Mouse (Mus musculus) hindbrain, embryonic 16.5 days (tissue): ENCODE results near the gene Tal1. TPM values are rescaled to one million over a fixed set of nuclear protein-coding genes. Genes with fewer than 3 reads are reported as not detected.

Experiments
- ATAC-seq: fragments of 200-750 bp; cut with Nextera tagmentation; 2 replicates; pipeline ENCODE4 v1.8.0; 2017; ENCODE audit warnings: moderate TSS enrichment, moderate library complexity
- H3K27ac ChIP-seq: fragments of 300-500 bp; sonication (generic); 2 replicates; pipeline ENCODE4 v1.5.1; 2014; ENCODE audit warnings: low read depth, mild to moderate bottlenecking, control low read depth, low read length, moderate library complexity
- H3K27me3 ChIP-seq: fragments of 300-500 bp; sonication (generic); replicated peaks from 2 replicates; pipeline ENCODE4 v1.6.1; 2014; ENCODE audit warnings: low read length; ENCODE audit not compliant: control insufficient read depth, insufficient read depth
- H3K36me3 ChIP-seq: fragments of 300-500 bp; sonication (generic); 2 replicates; pipeline ENCODE4 v1.6.1; 2014; ENCODE audit warnings: mild to moderate bottlenecking, low read length, moderate library complexity, mixed read lengths; ENCODE audit not compliant: control insufficient read depth, insufficient read depth
- H3K4me1 ChIP-seq: fragments of 300-500 bp; sonication (generic); 2 replicates; pipeline ENCODE4 v1.6.1; 2014; ENCODE audit warnings: low read depth, low read length; ENCODE audit not compliant: control insufficient read depth, insufficient read depth
- H3K4me2 ChIP-seq: fragments of 300-500 bp; sonication (generic); 2 replicates; pipeline ENCODE4 v1.6.1; 2014; ENCODE audit warnings: mild to moderate bottlenecking, low read length, control low read depth, moderate library complexity
- H3K4me3 ChIP-seq: fragments of 300-500 bp; sonication (generic); 2 replicates; pipeline ENCODE4 v1.5.1; 2014; ENCODE audit warnings: mild to moderate bottlenecking, low read length, control low read depth, moderate library complexity
- H3K9ac ChIP-seq: fragments of 300-500 bp; sonication (generic); 2 replicates; pipeline ENCODE4 v1.6.1; 2014; ENCODE audit warnings: low read depth, mild to moderate bottlenecking, control low read depth, low read length, moderate library complexity
- H3K9me3 ChIP-seq: fragments of 300-500 bp; sonication (generic); 2 replicates; pipeline ENCODE4 v1.6.1; 2014; ENCODE audit warnings: mild to moderate bottlenecking, low read length, moderate library complexity; ENCODE audit not compliant: control insufficient read depth
- WGBS: fragments of 180-500 bp; shearing (Covaris S2); extraction: QIAGEN DNeasy Blood & Tissue Kit; methylation state at CpG from one replicate; pipeline ENCODE4 v1.1.7; 2014; 5-methylcytosine and 5-hydroxymethylcytosine counted together
- polyA plus RNA-seq: library from polyadenylated mRNA; unstranded; fragments of >200 nt; fragmentation: Nextera tagmentation; extraction: Ambion mirVana; gene quantifications from 2 replicates; pipeline ENCODE4 v1.2.1, GENCODE M21; 2015

Gene Tal1
- polyA plus RNA-seq, 1 experiment from 2014 or later, result 1.2 TPM

GRCm38 (mm10) chr4:115093331-115093864 is 37.2 kb downstream of the Tal1 start:
- no peaks in the 10 kb centered on the region for H3K36me3 ChIP-seq
- H3K4me3 ChIP-seq, result no peak overlapping the region
- no peak overlapping the region for H3K9ac ChIP-seq
- no peaks in the 10 kb centered on the region for H3K9me3 ChIP-seq
- no peak overlapping the region for H3K27ac ChIP-seq
- WGBS, result 87% methylated on average over 4 of the region's 4 CpGs
- no peak overlapping the region for H3K4me2 ChIP-seq
- no peak for ATAC-seq
- H3K4me1 ChIP-seq, result peaks cover 16% of the 10 kb centered on the region
- peaks cover 9% of the 10 kb centered on the region for H3K27me3 ChIP-seq

DNA sequence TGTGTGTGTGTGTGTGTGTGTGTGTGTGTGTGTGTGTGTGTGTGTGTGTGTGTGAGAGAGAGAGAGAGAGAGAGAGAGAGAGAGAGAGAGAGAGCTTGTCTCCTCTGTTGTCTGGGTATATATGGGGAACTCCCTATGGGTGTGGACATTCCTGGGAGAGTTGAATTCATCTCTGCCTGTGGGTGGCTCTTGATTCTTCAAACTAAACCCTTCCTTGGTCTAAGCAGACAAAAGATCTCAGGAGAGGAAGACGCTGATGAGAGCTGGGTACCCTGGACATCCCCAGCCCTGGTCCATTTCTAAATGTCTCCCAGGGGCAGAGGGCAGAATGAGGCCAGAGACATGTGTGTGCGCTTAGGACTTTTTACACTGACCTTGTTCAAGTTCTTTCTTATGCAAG is 37.8 kb downstream of the Tal1 start:
- Histone ChIP-seq H3K9me3 (no peaks in the 10 kb centered on the region), H3K4me3 (no peak overlapping the region), H3K9ac (no peak overlapping the region), H3K36me3 (no peaks in the 10 kb centered on the region), H3K27ac (no peak overlapping the region), H3K4me1 (peaks cover 16% of the 10 kb centered on the region), H3K27me3 (peaks cover 9% of the 10 kb centered on the region), H3K4me2 (no peak overlapping the region)
- WGBS, result 73% methylated on average over 2 of the region's 2 CpGs
- ATAC-seq, result no peak

- H3K4me3 ChIP-seq, result peak overlapping the region; percentile 50
- WGBS, result 0% methylated on average over 30 of the region's 31 CpGs
- H3K9me3 ChIP-seq, result no peaks in the 10 kb centered on the region
- no peak overlapping the region for H3K27ac ChIP-seq
- no peaks in the 10 kb centered on the region for H3K36me3 ChIP-seq
- peak overlapping the region; percentile 98 for H3K4me2 ChIP-seq
- peak; percentile 67 for ATAC-seq
- H3K9ac ChIP-seq, result peak overlapping the region; percentile 77
- H3K4me1 ChIP-seq, result peaks cover 16% of the 10 kb centered on the region
- H3K27me3 ChIP-seq, result peaks cover 12% of the 10 kb centered on the region
These were observed 39.6 kb downstream of the Tal1 start for GRCm38 (mm10) chr4:115095671-115096434.

DNA sequence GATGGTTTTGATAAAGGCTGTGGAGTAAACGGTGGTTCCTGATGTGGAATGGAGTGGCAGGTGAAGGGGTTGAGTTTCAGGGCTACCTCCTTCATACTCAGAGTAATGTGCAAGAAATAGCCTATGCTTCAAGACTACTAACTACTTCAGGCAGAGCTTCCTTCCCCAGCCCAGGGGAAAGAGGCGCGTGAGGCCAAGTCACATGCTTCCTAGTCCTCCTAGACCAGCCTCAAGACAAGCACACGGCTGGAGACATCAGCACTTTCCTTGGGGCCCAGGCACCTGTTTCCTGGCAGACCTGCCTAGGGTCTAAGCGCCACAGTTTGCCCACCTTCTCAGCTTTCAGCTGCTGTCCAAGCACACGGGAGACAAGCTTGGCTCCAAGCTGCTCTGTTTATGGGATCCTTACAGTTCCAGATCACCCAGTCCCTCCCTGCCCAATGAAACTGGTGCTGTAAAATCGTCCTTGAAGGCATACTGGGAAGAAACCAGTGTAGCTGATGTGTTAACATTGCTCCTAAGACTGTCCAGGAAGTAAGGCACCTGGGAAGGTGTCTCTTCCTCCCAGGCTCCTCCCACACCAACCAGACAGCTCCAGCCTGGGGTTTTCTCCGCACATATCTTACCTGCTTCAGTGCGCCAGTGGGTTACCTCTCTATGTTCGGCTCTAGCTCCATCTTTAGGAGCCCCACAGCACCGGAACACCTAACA is 40.4 kb downstream of the Tal1 start:
- peak overlapping the region; percentile 48; the same call in 1 of the 2 replicates for H3K9ac ChIP-seq
- no peaks in the 10 kb centered on the region for H3K36me3 ChIP-seq
- peaks cover 12% of the 10 kb centered on the region for H3K27me3 ChIP-seq
- peak overlapping the region; percentile 98 for H3K4me2 ChIP-seq
- peak overlapping the region; percentile 50 for H3K4me3 ChIP-seq
- WGBS, result 15% methylated on average over 11 of the region's 11 CpGs
- peaks cover 16% of the 10 kb centered on the region for H3K4me1 ChIP-seq
- ATAC-seq, result peak; percentile 44
- H3K27ac ChIP-seq, result no peak overlapping the region
- H3K9me3 ChIP-seq, result no peaks in the 10 kb centered on the region

DNA sequence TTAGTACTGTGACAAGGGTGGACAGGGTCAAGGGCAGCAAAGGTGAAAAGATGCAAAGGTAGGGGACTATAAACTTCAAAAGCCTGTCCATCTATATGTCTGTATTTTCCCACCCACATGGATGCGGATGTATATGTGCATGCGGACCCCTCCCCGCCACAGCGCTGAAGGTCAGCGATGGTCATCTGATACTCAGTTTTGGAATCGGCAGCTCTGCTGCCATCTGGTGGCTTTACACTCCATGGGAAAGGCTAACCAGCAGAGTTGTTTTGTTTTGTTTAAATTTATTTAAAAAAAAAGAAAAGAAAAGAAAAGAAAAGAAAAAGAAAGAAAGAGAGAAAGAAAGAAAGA is 40.9 kb downstream of the Tal1 start:
- peak; percentile 29 for ATAC-seq
- no peaks in the 10 kb centered on the region for H3K36me3 ChIP-seq
- peak overlapping the region; percentile 63 for H3K4me2 ChIP-seq
- no peaks in the 10 kb centered on the region for H3K9me3 ChIP-seq
- peak overlapping the region; percentile 48; the same call in 1 of the 2 replicates for H3K9ac ChIP-seq
- H3K27ac ChIP-seq, result no peak overlapping the region
- WGBS, result 0% methylated on average over 6 of the region's 6 CpGs
- H3K4me3 ChIP-seq, result peak overlapping the region; percentile 26
- H3K27me3 ChIP-seq, result peaks cover 12% of the 10 kb centered on the region
- peaks cover 16% of the 10 kb centered on the region for H3K4me1 ChIP-seq

GRCm38 (mm10) chr4:115101682-115102081 is 45.5 kb downstream of the Tal1 start:
- H3K27ac ChIP-seq, result no peak overlapping the region
- H3K4me1 ChIP-seq, result peaks cover 4% of the 10 kb centered on the region; the same call in 1 of the 2 replicates
- H3K36me3 ChIP-seq, result no peaks in the 10 kb centered on the region
- peaks cover 6% of the 10 kb centered on the region for H3K27me3 ChIP-seq
- no peak overlapping the region for H3K4me2 ChIP-seq
- H3K4me3 ChIP-seq, result no peak overlapping the region
- peak; percentile 78 for ATAC-seq
- H3K9ac ChIP-seq, result no peak overlapping the region
- 44% methylated on average over 6 of the region's 6 CpGs for WGBS
- H3K9me3 ChIP-seq, result no peaks in the 10 kb centered on the region

DNA sequence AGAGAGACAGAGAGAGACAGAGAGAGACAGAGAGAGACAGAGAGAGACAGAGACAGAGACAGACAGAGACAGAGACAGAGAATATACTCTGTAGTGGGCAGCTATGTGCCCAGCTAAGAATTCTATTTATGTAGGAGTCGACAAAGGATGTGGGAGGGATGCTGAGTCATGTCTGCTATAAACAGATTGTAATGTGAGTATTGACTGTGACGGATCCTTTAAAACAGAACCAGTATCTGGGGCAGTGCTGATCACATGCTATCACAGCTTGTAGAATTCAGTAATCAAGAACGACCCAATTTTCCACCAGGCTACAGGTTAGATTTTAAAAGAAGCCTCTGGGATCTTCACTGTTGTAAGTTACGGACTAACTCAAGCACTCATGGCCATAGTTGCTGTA is 47.3 kb downstream of the Tal1 start:
- H3K27me3 ChIP-seq, result peaks cover 3% of the 10 kb centered on the region
- H3K4me2 ChIP-seq, result no peak overlapping the region
- H3K27ac ChIP-seq, result no peak overlapping the region
- no peaks in the 10 kb centered on the region for H3K4me1 ChIP-seq
- no peak overlapping the region for H3K4me3 ChIP-seq
- no peaks in the 10 kb centered on the region for H3K36me3 ChIP-seq
- no peak overlapping the region for H3K9ac ChIP-seq
- ATAC-seq, result no peak
- WGBS, result 63% methylated on average over 4 of the region's 4 CpGs
- H3K9me3 ChIP-seq, result no peaks in the 10 kb centered on the region

DNA sequence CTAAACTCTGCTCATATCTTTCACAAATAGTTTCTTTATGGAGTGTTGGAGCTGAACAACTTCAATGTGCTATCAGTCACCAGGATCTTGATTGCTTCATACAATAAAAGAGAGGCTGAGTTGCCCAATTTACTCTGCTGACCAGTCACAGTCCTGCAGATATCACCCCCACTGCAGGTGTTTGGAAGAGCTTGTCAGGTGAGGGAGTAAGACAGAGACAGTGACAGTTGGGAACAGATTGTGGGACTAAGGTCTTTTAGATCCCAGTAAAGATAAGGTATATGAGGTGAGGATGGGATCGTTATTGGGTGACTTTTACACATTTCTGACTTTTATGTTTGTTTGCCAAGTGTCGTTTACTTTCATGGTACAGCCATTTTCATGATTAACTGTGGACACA is 54.9 kb downstream of the Tal1 start:
- no peak overlapping the region for H3K4me2 ChIP-seq
- ATAC-seq, result no peak
- no peaks in the 10 kb centered on the region for H3K36me3 ChIP-seq
- H3K4me3 ChIP-seq, result no peak overlapping the region
- no peaks in the 10 kb centered on the region for H3K9me3 ChIP-seq
- H3K4me1 ChIP-seq, result no peaks in the 10 kb centered on the region
- no peaks in the 10 kb centered on the region for H3K27me3 ChIP-seq
- no peak overlapping the region for H3K9ac ChIP-seq
- H3K27ac ChIP-seq, result no peak overlapping the region
- WGBS, result 81% methylated on average over 2 of the region's 2 CpGs

GRCm38 (mm10) chr4:115113266-115113665 is 57.0 kb downstream of the Tal1 start:
- H3K9me3 ChIP-seq, result no peaks in the 10 kb centered on the region
- H3K9ac ChIP-seq, result no peak overlapping the region
- H3K4me2 ChIP-seq, result no peak overlapping the region
- H3K27ac ChIP-seq, result no peak overlapping the region
- H3K4me3 ChIP-seq, result no peak overlapping the region
- H3K4me1 ChIP-seq, result no peaks in the 10 kb centered on the region
- H3K27me3 ChIP-seq, result no peaks in the 10 kb centered on the region
- no peaks in the 10 kb centered on the region for H3K36me3 ChIP-seq
- WGBS, result 19% methylated on average over 5 of the region's 5 CpGs
- no peak for ATAC-seq
